Mouse (Mus musculus) liver, embryonic 15.5 days (tissue): ENCODE measurements at regions not wholly inside any gene's neighbourhood (a gene's known extent, or its start where the extent isn't known, plus 50 kb on each side); places are given as distances from the start of the nearest gene placed in this dataset.

ENCODE experiments used
- ATAC-seq: fragments of 200-750 bp; cut with Nextera tagmentation; 2 replicates; pipeline ENCODE4 v1.8.0; 2017; ENCODE audit warnings: moderate number of reproducible peaks, mild to moderate bottlenecking, moderate library complexity; ENCODE audit not compliant: insufficient read depth
- H3K27ac ChIP-seq: fragments of 300-500 bp; sonication (generic); replicated peaks from 2 replicates; pipeline ENCODE4 v1.5.1; 2015; ENCODE audit warnings: mild to moderate bottlenecking, inconsistent platforms
- H3K27me3 ChIP-seq: fragments of 300-500 bp; sonication (generic); 2 replicates; pipeline ENCODE4 v1.6.1; 2015; ENCODE audit warnings: mild to moderate bottlenecking, inconsistent platforms
- H3K36me3 ChIP-seq: fragments of 300-500 bp; sonication (generic); replicated peaks from 2 replicates; pipeline ENCODE4 v1.6.1; 2015; ENCODE audit warnings: moderate library complexity, mild to moderate bottlenecking, inconsistent platforms
- H3K4me1 ChIP-seq: fragments of 300-500 bp; sonication (generic); replicated peaks from 2 replicates; pipeline ENCODE4 v1.6.1; 2015; ENCODE audit warnings: inconsistent platforms
- H3K4me2 ChIP-seq: fragments of 300-500 bp; sonication (generic); 2 replicates; pipeline ENCODE4 v1.6.1; 2015; ENCODE audit warnings: moderate library complexity, mild to moderate bottlenecking, inconsistent platforms
- H3K4me3 ChIP-seq: fragments of 300-500 bp; sonication (generic); replicated peaks from 2 replicates; pipeline ENCODE4 v1.5.1; 2015; ENCODE audit warnings: mild to moderate bottlenecking, inconsistent platforms
- H3K9ac ChIP-seq: fragments of 300-500 bp; sonication (generic); 2 replicates; pipeline ENCODE4 v1.6.1; 2015; ENCODE audit warnings: moderate library complexity, mild to moderate bottlenecking, inconsistent platforms
- H3K9me3 ChIP-seq: fragments of 300-500 bp; sonication (generic); replicated peaks from 2 replicates; pipeline ENCODE4 v1.6.1; 2016; ENCODE audit warnings: inconsistent platforms
- WGBS: fragments of 180-500 bp; shearing (Covaris S2); methylation state at CpG from one replicate; pipeline ENCODE4 v1.1.7; 2015; ENCODE audit warnings: mixed read lengths; ENCODE audit not compliant: insufficient replicate concordance; 5-methylcytosine and 5-hydroxymethylcytosine counted together

GRCm38 (mm10) chr4:32153356-32153755, 85.2 kb upstream of the Bach2 start:
- H3K9me3 ChIP-seq = no peaks in the 10 kb centered on the region
- ATAC-seq = peak; percentile 49; the same call in 1 of the 2 replicates
- no peaks in the 10 kb centered on the region for H3K27me3 ChIP-seq
- no peak overlapping the region for H3K9ac ChIP-seq
- 46% methylated on average over 4 of the region's 4 CpGs for WGBS
- H3K36me3 ChIP-seq = no peaks in the 10 kb centered on the region
- no peak overlapping the region for H3K4me3 ChIP-seq
- H3K4me2 ChIP-seq = no peak overlapping the region
- no peaks in the 10 kb centered on the region for H3K4me1 ChIP-seq
- H3K27ac ChIP-seq = no peak overlapping the region

GRCm38 (mm10) chr4:32156965-32157364, 81.6 kb upstream of the Bach2 start:
- H3K4me3 ChIP-seq = no peak overlapping the region
- H3K4me2 ChIP-seq = no peak overlapping the region
- no peak overlapping the region for H3K27ac ChIP-seq
- H3K4me1 ChIP-seq = peaks cover 13% of the 10 kb centered on the region; the same call in 1 of the 2 replicates
- H3K36me3 ChIP-seq = no peaks in the 10 kb centered on the region
- WGBS = 56% methylated on average over 8 of the region's 8 CpGs
- H3K27me3 ChIP-seq = no peaks in the 10 kb centered on the region
- H3K9ac ChIP-seq = no peak overlapping the region
- ATAC-seq = no peak
- no peaks in the 10 kb centered on the region for H3K9me3 ChIP-seq

DNA sequence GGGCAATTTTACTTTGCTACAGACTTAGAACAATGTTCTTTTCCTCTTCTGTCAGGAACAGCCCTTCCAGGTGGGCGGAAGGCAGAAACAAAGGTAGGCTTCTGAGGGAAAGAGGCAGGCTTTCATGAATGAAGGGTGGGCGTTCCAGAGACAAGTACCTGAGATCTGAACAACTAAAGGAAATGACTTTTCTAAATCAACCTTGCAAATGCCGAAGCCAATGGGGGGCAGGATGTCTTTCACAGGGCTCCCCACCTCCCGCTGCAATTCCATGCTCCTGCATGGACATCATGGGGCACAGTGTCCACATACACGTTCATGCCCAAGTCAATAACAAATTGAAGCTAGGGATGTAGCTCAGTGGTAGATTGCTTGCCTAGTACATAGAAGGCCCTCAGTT, 80.2 kb upstream of the Bach2 start:
- Histone ChIP-seq H3K4me1 (peaks cover 21% of the 10 kb centered on the region; the same call in 1 of the 2 replicates), H3K27me3 (no peaks in the 10 kb centered on the region), H3K27ac (no peak overlapping the region), H3K36me3 (no peaks in the 10 kb centered on the region), H3K4me2 (no peak overlapping the region), H3K9me3 (no peaks in the 10 kb centered on the region), H3K4me3 (no peak overlapping the region), H3K9ac (no peak overlapping the region)
- WGBS = 65% methylated on average over 5 of the region's 5 CpGs
- ATAC-seq = no peak

GRCm38 (mm10) chr4:32158886-32159285, 79.7 kb upstream of the Bach2 start:
- Histone ChIP-seq H3K36me3 (no peaks in the 10 kb centered on the region), H3K4me3 (no peak overlapping the region), H3K27me3 (no peaks in the 10 kb centered on the region), H3K9me3 (no peaks in the 10 kb centered on the region), H3K4me2 (no peak overlapping the region), H3K27ac (no peak overlapping the region), H3K4me1 (peaks cover 21% of the 10 kb centered on the region; the same call in 1 of the 2 replicates), H3K9ac (no peak overlapping the region)
- ATAC-seq = no peak
- WGBS = 60% methylated on average over 4 of the region's 4 CpGs

DNA sequence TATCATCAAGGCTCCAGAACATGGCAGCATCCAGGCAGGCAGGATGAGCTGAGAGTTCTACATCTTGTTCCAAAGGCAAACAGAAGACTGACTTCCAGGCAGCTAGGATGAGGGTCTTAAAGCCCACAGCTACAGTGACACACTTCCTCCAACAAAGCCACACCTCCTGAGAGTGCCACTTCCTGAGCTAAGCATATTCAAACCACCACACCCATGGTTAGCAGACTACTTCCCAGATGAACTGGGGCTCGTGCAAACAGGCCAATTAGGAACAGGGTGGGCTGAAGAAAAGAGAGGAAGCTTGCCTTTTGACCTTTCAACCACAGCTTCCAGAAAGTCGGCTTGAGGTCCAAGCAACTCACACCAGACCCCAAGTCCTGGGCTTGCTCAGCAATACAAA, 77.8 kb upstream of the Bach2 start:
- ATAC-seq = no peak
- Histone ChIP-seq H3K27ac (no peak overlapping the region), H3K9ac (no peak overlapping the region), H3K9me3 (no peaks in the 10 kb centered on the region), H3K4me3 (no peak overlapping the region), H3K4me1 (peaks cover 21% of the 10 kb centered on the region; the same call in 1 of the 2 replicates), H3K4me2 (no peak overlapping the region), H3K27me3 (no peaks in the 10 kb centered on the region), H3K36me3 (no peaks in the 10 kb centered on the region)
- 28% methylated on average over 2 of the region's 2 CpGs for WGBS

DNA sequence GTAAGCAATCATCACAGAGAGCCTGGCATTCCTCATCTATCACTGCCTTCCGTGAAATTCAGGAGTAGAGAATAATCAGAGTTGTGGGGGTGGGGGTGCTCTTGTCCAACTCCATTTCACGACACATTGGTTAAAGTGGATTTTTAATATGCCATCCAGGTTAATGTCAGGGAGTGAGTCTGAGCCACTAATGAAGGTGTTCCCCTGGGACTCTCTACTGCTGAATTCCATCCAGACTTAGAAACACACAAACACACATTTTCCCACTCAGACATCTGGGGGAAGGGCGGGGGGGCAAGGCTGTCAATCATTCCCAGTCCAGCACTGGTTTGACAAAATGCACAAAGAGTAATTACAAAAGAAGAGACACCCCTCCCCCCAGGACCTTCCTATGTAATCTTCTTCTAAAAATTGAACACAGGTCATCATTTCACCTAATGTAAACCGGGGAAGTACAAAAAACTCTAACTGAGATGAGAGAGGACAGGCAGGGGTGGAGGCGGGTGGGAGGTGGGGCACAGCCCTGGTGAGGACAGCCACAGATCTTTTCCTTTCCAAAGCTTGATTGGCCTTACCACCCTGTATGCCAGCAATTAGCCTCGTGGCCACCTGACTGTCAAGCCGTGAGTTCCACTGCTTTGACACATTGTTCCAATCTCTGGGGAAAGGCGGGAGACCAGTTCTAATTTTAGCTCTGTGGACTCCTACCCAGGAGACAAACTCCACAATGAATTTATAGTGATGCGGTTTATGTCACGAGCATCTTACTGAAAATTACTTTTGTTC, 76.5 kb upstream of the Bach2 start:
- H3K36me3 ChIP-seq = no peaks in the 10 kb centered on the region
- 57% methylated on average over 10 of the region's 10 CpGs for WGBS
- no peak for ATAC-seq
- H3K4me2 ChIP-seq = no peak overlapping the region
- no peaks in the 10 kb centered on the region for H3K27me3 ChIP-seq
- no peak overlapping the region for H3K4me3 ChIP-seq
- H3K27ac ChIP-seq = no peak overlapping the region
- no peak overlapping the region for H3K9ac ChIP-seq
- peaks cover 21% of the 10 kb centered on the region; the same call in 1 of the 2 replicates for H3K4me1 ChIP-seq
- no peaks in the 10 kb centered on the region for H3K9me3 ChIP-seq

DNA sequence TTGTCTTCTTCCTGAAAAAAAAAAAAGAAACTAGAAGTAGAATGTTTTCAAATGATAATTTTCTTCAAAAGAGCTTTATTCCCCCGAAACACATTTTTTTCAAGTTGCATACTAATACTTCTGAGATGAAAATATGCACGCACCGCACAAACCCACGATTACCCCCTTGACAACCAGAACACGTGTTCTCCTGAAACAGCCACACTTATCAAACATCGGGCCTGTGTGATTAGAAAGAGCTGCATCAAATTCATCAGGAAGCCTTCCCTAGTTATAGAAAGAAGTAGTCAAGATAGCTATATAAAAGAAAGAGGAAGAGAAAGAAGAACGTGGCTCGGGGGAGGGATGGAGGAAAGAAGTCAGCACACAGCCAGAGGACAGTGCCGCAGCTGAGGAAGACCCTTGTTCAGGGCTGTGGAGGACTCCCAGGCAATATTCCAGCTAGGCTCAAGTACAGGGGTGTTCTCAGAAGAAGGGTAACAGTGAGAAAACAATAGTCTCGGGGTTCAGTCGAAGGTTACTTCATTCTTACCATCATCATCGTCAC, 75.8 kb upstream of the Bach2 start:
- Histone ChIP-seq H3K4me1 (peaks cover 21% of the 10 kb centered on the region; the same call in 1 of the 2 replicates), H3K4me3 (no peak overlapping the region), H3K9me3 (no peaks in the 10 kb centered on the region), H3K36me3 (no peaks in the 10 kb centered on the region), H3K27me3 (no peaks in the 10 kb centered on the region), H3K9ac (no peak overlapping the region), H3K4me2 (no peak overlapping the region), H3K27ac (no peak overlapping the region)
- no peak for ATAC-seq
- 45% methylated on average over 12 of the region's 12 CpGs for WGBS

DNA sequence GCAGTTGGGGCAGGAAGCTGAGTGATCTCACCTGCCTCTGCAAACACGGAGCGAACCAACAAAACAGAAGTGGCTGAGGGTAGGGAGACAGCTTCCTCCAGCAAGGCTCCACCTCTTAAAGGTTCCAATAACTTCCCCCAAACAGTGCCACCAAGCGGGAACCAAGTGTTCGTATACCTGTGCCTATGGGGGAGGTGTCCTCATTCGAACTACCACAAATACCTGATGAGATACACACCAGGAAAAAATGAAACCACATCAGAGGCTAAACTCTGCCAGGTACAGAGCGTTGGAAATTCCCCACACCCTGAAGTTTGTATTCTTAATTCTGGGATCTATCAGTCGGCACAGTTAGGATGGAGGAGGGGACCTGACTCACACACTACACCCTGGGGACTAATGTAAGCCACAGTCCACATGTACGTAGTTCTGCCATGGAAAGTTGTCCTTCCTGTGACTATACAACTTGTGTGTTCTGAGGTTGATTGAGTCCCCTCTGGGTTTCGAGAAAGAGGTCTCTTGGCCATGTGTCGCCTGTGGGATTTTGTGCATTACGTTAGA, 74.4 kb upstream of the Bach2 start:
- Histone ChIP-seq H3K9ac (no peak overlapping the region), H3K27me3 (no peaks in the 10 kb centered on the region), H3K4me3 (no peak overlapping the region), H3K36me3 (no peaks in the 10 kb centered on the region), H3K4me1 (peaks cover 30% of the 10 kb centered on the region; the same call in 1 of the 2 replicates), H3K9me3 (no peaks in the 10 kb centered on the region), H3K4me2 (no peak overlapping the region), H3K27ac (no peak overlapping the region)
- WGBS = 74% methylated on average over 11 of the region's 11 CpGs
- no peak for ATAC-seq

GRCm38 (mm10) chr4:32164736-32165241, 73.8 kb upstream of the Bach2 start:
- peaks cover 36% of the 10 kb centered on the region for H3K4me1 ChIP-seq
- no peaks in the 10 kb centered on the region for H3K36me3 ChIP-seq
- no peaks in the 10 kb centered on the region for H3K9me3 ChIP-seq
- no peak overlapping the region for H3K4me2 ChIP-seq
- H3K27ac ChIP-seq = no peak overlapping the region
- no peak overlapping the region for H3K4me3 ChIP-seq
- H3K27me3 ChIP-seq = no peaks in the 10 kb centered on the region
- ATAC-seq = no peak
- H3K9ac ChIP-seq = no peak overlapping the region
- WGBS = 74% methylated on average over 11 of the region's 11 CpGs

DNA sequence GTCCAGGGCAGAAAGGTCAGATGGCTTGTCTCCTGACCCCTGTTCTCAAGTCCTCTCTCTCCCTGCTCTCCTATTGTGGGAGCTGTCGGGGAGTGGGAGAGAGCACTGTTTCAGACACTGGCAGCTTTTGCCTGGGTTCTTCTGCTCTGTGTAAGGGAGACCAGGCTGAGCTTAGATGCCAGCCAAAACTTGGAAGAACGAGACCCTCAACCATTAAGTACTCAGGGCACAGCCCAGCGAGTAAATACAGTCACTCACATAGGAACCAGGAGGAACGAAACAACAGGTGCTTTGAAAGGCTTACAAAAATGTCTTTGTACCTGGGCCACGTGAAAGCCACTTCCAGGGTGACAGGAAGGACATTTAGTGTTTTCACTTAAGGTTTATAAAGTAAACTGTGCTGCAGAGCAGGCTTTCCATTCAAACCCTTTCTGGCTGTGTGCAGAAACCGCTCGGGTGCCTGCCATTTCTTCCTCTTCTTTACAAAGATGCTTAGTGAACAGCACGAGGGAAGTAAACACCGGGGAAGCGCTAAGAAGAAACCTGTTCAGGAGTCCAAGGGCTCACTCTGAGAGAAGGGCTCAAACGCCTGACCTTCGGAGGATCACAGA, 72.6 kb upstream of the Bach2 start:
- 47% methylated on average over 12 of the region's 12 CpGs for WGBS
- no peak overlapping the region for H3K27ac ChIP-seq
- H3K4me2 ChIP-seq = no peak overlapping the region
- no peaks in the 10 kb centered on the region for H3K9me3 ChIP-seq
- H3K9ac ChIP-seq = no peak overlapping the region
- H3K27me3 ChIP-seq = no peaks in the 10 kb centered on the region
- ATAC-seq = no peak
- no peaks in the 10 kb centered on the region for H3K36me3 ChIP-seq
- H3K4me3 ChIP-seq = no peak overlapping the region
- peaks cover 43% of the 10 kb centered on the region for H3K4me1 ChIP-seq

DNA sequence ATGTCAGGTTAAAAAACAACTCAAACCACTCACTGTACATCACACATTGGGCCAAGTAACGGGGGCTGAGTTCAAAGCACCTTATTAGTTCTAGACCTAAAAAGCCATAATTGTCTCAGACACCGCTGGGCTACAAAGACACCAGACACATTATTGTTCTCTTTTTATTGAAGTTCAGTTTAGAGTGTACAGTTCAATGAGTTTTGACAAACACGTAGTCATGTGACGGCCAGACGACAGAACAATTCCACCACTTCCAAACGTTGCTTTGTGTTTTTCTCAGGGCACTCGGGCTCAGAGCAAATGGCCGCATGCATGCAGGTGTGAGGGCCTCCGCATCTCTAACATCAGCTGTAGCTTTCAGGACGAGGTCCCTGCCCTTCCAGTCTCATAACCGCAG, 71.5 kb upstream of the Bach2 start:
- Histone ChIP-seq H3K27me3 (no peaks in the 10 kb centered on the region), H3K4me3 (no peak overlapping the region), H3K27ac (no peak overlapping the region), H3K9me3 (no peaks in the 10 kb centered on the region), H3K4me2 (no peak overlapping the region), H3K4me1 (peaks cover 45% of the 10 kb centered on the region), H3K36me3 (no peaks in the 10 kb centered on the region), H3K9ac (no peak overlapping the region)
- WGBS = 73% methylated on average over 11 of the region's 11 CpGs
- no peak for ATAC-seq
